Mouse (Mus musculus): ENCODE results near the gene Arhgap23. TPM values are rescaled to one million over a fixed set of nuclear protein-coding genes. Genes with fewer than 3 reads are reported as not detected.

Arhgap23 gene
- polyA plus RNA-seq, 1 experiment = 53.4 TPM

- no peak for DNase-seq (ENCODE audit: extremely low spot score in 1 of 2, low spot score in 1 of 2)
Measured at GRCm38 (mm10) chr11:97528282-97528808, 113.0 kb downstream of the Arhgap23 start.

GRCm38 (mm10) chr11:97530069-97530468, 114.7 kb downstream of the Arhgap23 start:
- DNase-seq (ENCODE audit: extremely low spot score in 1 of 2, low spot score in 1 of 2) = no peak

GRCm38 (mm10) chr11:97530961-97531360, 115.6 kb downstream of the Arhgap23 start:
- DNase-seq (ENCODE audit: extremely low spot score in 1 of 2, low spot score in 1 of 2) = no peak

- peak; percentile 70 to 93 for DNase-seq (ENCODE audit: extremely low spot score in 1 of 2, low spot score in 1 of 2)
Measured at GRCm38 (mm10) chr11:97531381-97532260, 116.3 kb downstream of the Arhgap23 start.

GRCm38 (mm10) chr11:97532354-97532753, 117.0 kb downstream of the Arhgap23 start:
- no peak for DNase-seq (ENCODE audit: extremely low spot score in 1 of 2, low spot score in 1 of 2)

- no peak for DNase-seq (ENCODE audit: extremely low spot score in 1 of 2, low spot score in 1 of 2)
Measured at GRCm38 (mm10) chr11:97532950-97533582, 117.7 kb downstream of the Arhgap23 start.

GRCm38 (mm10) chr11:97533653-97534052, 118.3 kb downstream of the Arhgap23 start:
- DNase-seq (ENCODE audit: extremely low spot score in 1 of 2, low spot score in 1 of 2) = no peak

- peak in 1 of 2 experiments; percentile 71 for DNase-seq (ENCODE audit: extremely low spot score in 1 of 2, low spot score in 1 of 2)
Measured at GRCm38 (mm10) chr11:97534442-97535307, 119.3 kb downstream of the Arhgap23 start.

GRCm38 (mm10) chr11:97535308-97535630, 119.9 kb downstream of the Arhgap23 start:
- no peak for DNase-seq (ENCODE audit: extremely low spot score in 1 of 2, low spot score in 1 of 2)

GRCm38 (mm10) chr11:97535660-97536059, 120.3 kb downstream of the Arhgap23 start:
- no peak for DNase-seq (ENCODE audit: extremely low spot score in 1 of 2, low spot score in 1 of 2)

GRCm38 (mm10) chr11:97536083-97536747, 120.9 kb downstream of the Arhgap23 start:
- DNase-seq (ENCODE audit: extremely low spot score in 1 of 2, low spot score in 1 of 2) = no peak

- DNase-seq (ENCODE audit: extremely low spot score in 1 of 2, low spot score in 1 of 2) = no peak
Measured at GRCm38 (mm10) chr11:97536835-97537579, 121.7 kb downstream of the Arhgap23 start.

- DNase-seq (ENCODE audit: extremely low spot score in 1 of 2, low spot score in 1 of 2) = no peak
Measured at GRCm38 (mm10) chr11:97537580-97538089, 122.3 kb downstream of the Arhgap23 start.

- DNase-seq (ENCODE audit: extremely low spot score in 1 of 2, low spot score in 1 of 2) = no peak
Measured at GRCm38 (mm10) chr11:97539622-97540021, 124.3 kb downstream of the Arhgap23 start.

GRCm38 (mm10) chr11:97540136-97540535, 124.8 kb downstream of the Arhgap23 start:
- DNase-seq (ENCODE audit: extremely low spot score in 1 of 2, low spot score in 1 of 2) = no peak

- DNase-seq (ENCODE audit: extremely low spot score in 1 of 2, low spot score in 1 of 2) = no peak
Measured at GRCm38 (mm10) chr11:97540604-97541003, 125.3 kb downstream of the Arhgap23 start.

- DNase-seq (ENCODE audit: extremely low spot score in 1 of 2, low spot score in 1 of 2) = no peak
Measured at GRCm38 (mm10) chr11:97542171-97543150, 127.1 kb downstream of the Arhgap23 start.

GRCm38 (mm10) chr11:97543181-97543733, 127.9 kb downstream of the Arhgap23 start:
- DNase-seq (ENCODE audit: extremely low spot score in 1 of 2, low spot score in 1 of 2) = no peak
